Mouse (Mus musculus) MEL (cell line): Measurements from ENCODE around the gene Tsga13. TPM values are rescaled to one million over a fixed set of nuclear protein-coding genes. Genes with fewer than 3 reads are reported as not detected.

ENCODE experiments used
- DNase-seq: peaks from one replicate; pipeline ENCODE4 v3.0.0; 2011; ENCODE audit warnings: low read depth, low spot score
- H3K27ac ChIP-seq: 2 replicates; pipeline ENCODE4 v1.5.1; 2012; ENCODE audit warnings: low read depth, mild to moderate bottlenecking, control low read depth, low read length, moderate library complexity; ENCODE audit not compliant: control insufficient read depth
- H3K27me3 ChIP-seq, 2 experiments: fragments of 150-350 bp in 1 of 2; sonication (generic) in 1 of 2; 2 replicates each; pipeline ENCODE4 v1.6.1; 2012; ENCODE audit warnings: low read length in 2 of 2, mild to moderate bottlenecking in 2 of 2, improper control_type of control experiment in 1 of 2, moderate library complexity in 1 of 2; ENCODE audit not compliant: insufficient read depth in 2 of 2, control insufficient read depth in 1 of 2
- H3K36me3 ChIP-seq, 2 experiments: 2 replicates each; pipeline ENCODE4 v1.6.1; 2012 to 2014; ENCODE audit warnings: low read length in 2 of 2, improper control_type of control experiment in 1 of 2, inconsistent platforms in 1 of 2, mild to moderate bottlenecking in 1 of 2; ENCODE audit not compliant: insufficient read depth in 2 of 2, control insufficient read depth in 1 of 2
- H3K4me1 ChIP-seq, 2 experiments: fragments of 150-350 bp in 1 of 2; sonication (generic) in 1 of 2; 2 replicates each; pipeline ENCODE4 v1.6.1; 2012; ENCODE audit warnings: low read length in 2 of 2, improper control_type of control experiment in 1 of 2, mild to moderate bottlenecking in 1 of 2; ENCODE audit not compliant: insufficient read depth in 2 of 2, control insufficient read depth in 1 of 2
- H3K4me3 ChIP-seq, 2 experiments: fragments of 150-350 bp in 1 of 2; sonication (generic) in 1 of 2; 2 replicates each; pipeline ENCODE4 v1.5.1; 2012; ENCODE audit warnings: low read depth in 2 of 2, low read length in 2 of 2, mild to moderate bottlenecking in 2 of 2, moderate library complexity in 2 of 2, control low read depth in 1 of 2, improper control_type of control experiment in 1 of 2; ENCODE audit not compliant: control insufficient read depth in 1 of 2, insufficient read depth in 1 of 2
- H3K79me2 ChIP-seq: 2 replicates; pipeline ENCODE4 v1.6.1; 2012; ENCODE audit warnings: mild to moderate bottlenecking, low read length, moderate library complexity; ENCODE audit not compliant: control insufficient read depth, poor library complexity, insufficient read depth
- H3K9ac ChIP-seq: 2 replicates; pipeline ENCODE4 v1.6.1; 2012; ENCODE audit warnings: low read depth, mild to moderate bottlenecking, control low read depth, low read length, moderate library complexity; ENCODE audit not compliant: control insufficient read depth, poor library complexity, severe bottlenecking
- H3K9me3 ChIP-seq: fragments of 150-350 bp; sonication (generic); replicated peaks from 2 replicates; pipeline ENCODE4 v1.6.1; 2012; ENCODE audit warnings: mild to moderate bottlenecking, low read length, improper control_type of control experiment, moderate library complexity; ENCODE audit not compliant: insufficient read depth
- CHD2 ChIP-seq: IDR thresholded peaks from 2 replicates; pipeline ENCODE4 v1.6.1; 2011; ENCODE audit warnings: low read length, improper control_type of control experiment
- CTCF ChIP-seq, 3 experiments: IDR thresholded peaks in 2 of 3; conservative IDR thresholded peaks in 1 of 3; 2 replicates each; pipeline ENCODE4 v1.5.1; 2011 to 2012; ENCODE audit warnings: low read length in 3 of 3, low read depth in 2 of 3, mild to moderate bottlenecking in 2 of 3, improper control_type of control experiment in 1 of 3, inconsistent platforms in 1 of 3, mixed read lengths in 1 of 3, moderate library complexity in 1 of 3; ENCODE audit not compliant: control insufficient read depth in 1 of 3, insufficient read depth in 1 of 3, poor library complexity in 1 of 3, severe bottlenecking in 1 of 3
- E2F4 ChIP-seq: IDR thresholded peaks from 2 replicates; pipeline ENCODE4 v1.6.1; 2011; ENCODE audit warnings: low read depth, low read length, improper control_type of control experiment, borderline replicate concordance
- EP300 ChIP-seq, 2 experiments: IDR thresholded peaks; 2 replicates each; pipeline ENCODE4 v1.6.1; 2011; ENCODE audit warnings: improper control_type of control experiment in 2 of 2, low read length in 2 of 2, low read depth in 1 of 2, mild to moderate bottlenecking in 1 of 2
- ETS1 ChIP-seq: IDR thresholded peaks from 2 replicates; pipeline ENCODE4 v1.6.1; 2012; ENCODE audit warnings: low read depth, mild to moderate bottlenecking, inconsistent platforms, low read length, improper control_type of control experiment, moderate library complexity
- GABPA ChIP-seq: IDR thresholded peaks from 2 replicates; pipeline ENCODE4 v1.6.1; 2012; ENCODE audit warnings: low read depth, mild to moderate bottlenecking, inconsistent platforms, low read length, improper control_type of control experiment, moderate library complexity
- GATA1 ChIP-seq: IDR thresholded peaks from 2 replicates; pipeline ENCODE4 v1.6.1; 2011; ENCODE audit warnings: low read depth, low read length, improper control_type of control experiment
- KAT2A ChIP-seq: conservative IDR thresholded peaks from 2 replicates; pipeline ENCODE4 v1.6.1; 2012; ENCODE audit warnings: low read depth, low read length, improper control_type of control experiment, inconsistent platforms
- MAFK ChIP-seq: IDR thresholded peaks from 2 replicates; pipeline ENCODE4 v1.6.1; 2011; ENCODE audit warnings: low read depth, mild to moderate bottlenecking, low read length, improper control_type of control experiment, borderline replicate concordance
- MAX ChIP-seq: IDR thresholded peaks from 2 replicates; pipeline ENCODE4 v1.6.1; 2011; ENCODE audit warnings: low read length, improper control_type of control experiment
- MAZ ChIP-seq: IDR thresholded peaks from 2 replicates; pipeline ENCODE4 v1.6.1; 2012; ENCODE audit warnings: low read depth, mild to moderate bottlenecking, inconsistent platforms, low read length, improper control_type of control experiment
- MEF2A ChIP-seq: IDR thresholded peaks from 2 replicates; pipeline ENCODE4 v1.6.1; 2014; ENCODE audit warnings: low read depth, mild to moderate bottlenecking, inconsistent platforms, low read length, improper control_type of control experiment; ENCODE audit not compliant: poor library complexity, insufficient replicate concordance, severe bottlenecking; ENCODE audit errors: extremely low read depth
- MXI1 ChIP-seq: IDR thresholded peaks from 2 replicates; pipeline ENCODE4 v1.6.1; 2011; ENCODE audit warnings: mild to moderate bottlenecking, low read depth, low read length, improper control_type of control experiment
- MYB ChIP-seq: IDR thresholded peaks from 2 replicates; pipeline ENCODE4 v1.6.1; 2011; ENCODE audit warnings: mild to moderate bottlenecking, low read depth, low read length, improper control_type of control experiment
- NELFE ChIP-seq: IDR thresholded peaks from 2 replicates; pipeline ENCODE4 v1.6.1; 2011; ENCODE audit warnings: low read depth, low read length, improper control_type of control experiment
- NRF1 ChIP-seq: IDR thresholded peaks from 2 replicates; pipeline ENCODE4 v1.6.1; 2014; ENCODE audit warnings: low read depth, mild to moderate bottlenecking, inconsistent platforms, low read length, improper control_type of control experiment, moderate library complexity; ENCODE audit not compliant: poor library complexity, insufficient read depth, severe bottlenecking
- POLR2A ChIP-seq, 2 experiments: IDR thresholded peaks; 2 replicates each; pipeline ENCODE4 v1.6.1; 2011 to 2012; ENCODE audit warnings: low read length in 2 of 2, mild to moderate bottlenecking in 2 of 2, control low read depth in 1 of 2, improper control_type of control experiment in 1 of 2, low read depth in 1 of 2, moderate library complexity in 1 of 2; ENCODE audit not compliant: control insufficient read depth in 1 of 2, insufficient read depth in 1 of 2, poor library complexity in 1 of 2
- POLR2AphosphoS2 ChIP-seq: IDR thresholded peaks from 2 replicates; pipeline ENCODE4 v1.6.1; 2011; ENCODE audit warnings: low read length, improper control_type of control experiment
- POLR2AphosphoS5 ChIP-seq: IDR thresholded peaks from 2 replicates; pipeline ENCODE4 v1.6.1; 2012; ENCODE audit warnings: low read depth, borderline replicate concordance, mild to moderate bottlenecking, inconsistent platforms, low read length, moderate library complexity, mixed read lengths
- RAD21 ChIP-seq: IDR thresholded peaks from 2 replicates; pipeline ENCODE4 v1.6.1; 2011; ENCODE audit warnings: mild to moderate bottlenecking, low read depth, low read length, improper control_type of control experiment
- SMC3 ChIP-seq: IDR thresholded peaks from 2 replicates; pipeline ENCODE4 v1.6.1; 2011; ENCODE audit warnings: low read depth, low read length, improper control_type of control experiment
- TAL1 ChIP-seq: IDR thresholded peaks from 2 replicates; pipeline ENCODE4 v1.6.1; 2012; ENCODE audit warnings: mild to moderate bottlenecking, inconsistent platforms, low read length, moderate library complexity, mixed read lengths
- TCF12 ChIP-seq: IDR thresholded peaks from 2 replicates; pipeline ENCODE4 v1.6.1; 2014; ENCODE audit warnings: low read depth, mild to moderate bottlenecking, inconsistent platforms, low read length, improper control_type of control experiment, moderate library complexity
- UBTF ChIP-seq: IDR thresholded peaks from 2 replicates; pipeline ENCODE4 v1.6.1; 2012; ENCODE audit warnings: low read depth, mild to moderate bottlenecking, inconsistent platforms, low read length, improper control_type of control experiment, moderate library complexity, borderline replicate concordance; ENCODE audit not compliant: insufficient read depth
- USF1 ChIP-seq: IDR thresholded peaks from 2 replicates; pipeline ENCODE4 v1.6.1; 2014; ENCODE audit warnings: low read depth, mild to moderate bottlenecking, inconsistent platforms, low read length, improper control_type of control experiment, moderate library complexity
- USF2 ChIP-seq, 2 experiments: IDR thresholded peaks; 2 replicates each; pipeline ENCODE4 v1.6.1; 2011 to 2012; ENCODE audit warnings: improper control_type of control experiment in 2 of 2, low read length in 2 of 2, borderline replicate concordance in 1 of 2, inconsistent platforms in 1 of 2, low read depth in 1 of 2, mild to moderate bottlenecking in 1 of 2; ENCODE audit not compliant: insufficient read depth in 1 of 2
- ZC3H11A ChIP-seq: IDR thresholded peaks from 2 replicates; pipeline ENCODE4 v1.6.1; 2012; ENCODE audit warnings: low read depth, mild to moderate bottlenecking, inconsistent platforms, low read length, improper control_type of control experiment
- ZMIZ1 ChIP-seq: IDR thresholded peaks from 2 replicates; pipeline ENCODE4 v1.6.1; 2012; ENCODE audit warnings: low read depth, mild to moderate bottlenecking, inconsistent platforms, low read length, improper control_type of control experiment, moderate library complexity
- ZNF384 ChIP-seq: IDR thresholded peaks from 2 replicates; pipeline ENCODE4 v1.6.1; 2012; ENCODE audit warnings: low read depth, mild to moderate bottlenecking, inconsistent platforms, low read length, improper control_type of control experiment
- polyA plus RNA-seq, 2 experiments: library from polyadenylated mRNA; stranded (reverse) in 1 of 2; unstranded in 1 of 2; fragments of >175 nt in 1 of 2; fragments of >200 nt in 1 of 2; gene quantifications; 2 replicates each; pipeline versions ENCODE4 v1.2.1 to v1.2.4; 2012; ENCODE audit warnings: low replicate concordance in 2 of 2, low read depth in 1 of 2; ENCODE audit not compliant: insufficient read length in 2 of 2, insufficient read depth in 1 of 2, missing spikeins in 1 of 2
- total RNA-seq: library from RNA; depleted of rRNA; stranded (reverse); fragments of 300-350 nt; gene quantifications from 2 replicates; pipeline ENCODE4 v1.2.3, GENCODE M21; 2012

Gene Tsga13
- total and polyA plus RNA-seq, 3 experiments, result not detected

- no peak for DNase-seq
- H3K36me3 ChIP-seq, result peaks cover 0 to 4% of the 10 kb centered on the region in 2 experiments; a peak in 2 of 4 replicates
- no peak overlapping the region for H3K4me3 ChIP-seq
- H3K27ac ChIP-seq, result no peak overlapping the region
- H3K79me2 ChIP-seq, result no peaks in the 10 kb centered on the region
- H3K27me3 ChIP-seq, result no peaks in the 10 kb centered on the region
- TF ChIP-seq UBTF (no peak), MXI1 (no peak), USF1 (no peak), ZC3H11A (no peak), CTCF (IDR thresholded peaks at IDR 0.05 in 2 of 3, conservative IDR thresholded peaks at IDR 0.05 in 1 of 3; ENCODE audit: control insufficient read depth in 1 of 3, insufficient read depth in 1 of 3, low read depth in 2 of 3, low read length in 3 of 3, poor library complexity in 1 of 3, severe bottlenecking in 1 of 3) (no peak), ETS1 (no peak), TAL1 (no peak), MAZ (no peak), NELFE (no peak), E2F4 (no peak), ZNF384 (no peak), POLR2A (IDR thresholded peaks at IDR 0.05; ENCODE audit: control insufficient read depth in 1 of 2, insufficient read depth in 1 of 2, low read depth in 1 of 2, low read length in 2 of 2, poor library complexity in 1 of 2) (no peak), SMC3 (no peak), TCF12 (no peak), USF2 (IDR thresholded peaks at IDR 0.05; ENCODE audit: borderline replicate concordance in 1 of 2, insufficient read depth in 1 of 2, low read depth in 1 of 2, low read length in 2 of 2) (no peak), EP300 (IDR thresholded peaks at IDR 0.05; ENCODE audit: low read depth in 1 of 2, low read length in 2 of 2) (no peak)
- TF ChIP-seq, all 39 proteins: peak for 0
- no peaks in the 10 kb centered on the region for H3K9me3 ChIP-seq
- no peak overlapping the region for H3K9ac ChIP-seq
- peaks cover 0 to 2% of the 10 kb centered on the region in 2 experiments; a peak in 2 of 4 replicates for H3K4me1 ChIP-seq
Measured at GRCm38 (mm10) chr6:30884856-30885255, 30.5 kb downstream of the Tsga13 start.

GRCm38 (mm10) chr6:30883491-30883890 lies 31.9 kb downstream of the Tsga13 start:
- Histone ChIP-seq H3K27ac (no peak overlapping the region), H3K4me1 (peaks cover 0 to 2% of the 10 kb centered on the region in 2 experiments; a peak in 2 of 4 replicates), H3K36me3 (peaks cover 0 to 4% of the 10 kb centered on the region in 2 experiments; a peak in 2 of 4 replicates), H3K79me2 (no peaks in the 10 kb centered on the region), H3K27me3 (no peaks in the 10 kb centered on the region), H3K9me3 (no peaks in the 10 kb centered on the region), H3K4me3 (no peak overlapping the region), H3K9ac (no peak overlapping the region)
- no peak for TF ChIP-seq POLR2AphosphoS2
- TF ChIP-seq POLR2AphosphoS5, result no peak
- TF ChIP-seq TAL1, result no peak
- no peak for TF ChIP-seq ZC3H11A
- TF ChIP-seq MYB, result no peak
- no peak for TF ChIP-seq GATA1
- TF ChIP-seq KAT2A, result no peak
- no peak for TF ChIP-seq GABPA
- TF ChIP-seq NRF1, result no peak
- no peak for TF ChIP-seq MAX
- no peak for TF ChIP-seq MAFK
- no peak for TF ChIP-seq MEF2A
- TF ChIP-seq CHD2, result no peak
- no peak for TF ChIP-seq ZMIZ1
- no peak for TF ChIP-seq EP300 (IDR thresholded peaks at IDR 0.05; ENCODE audit: low read depth in 1 of 2, low read length in 2 of 2)
- TF ChIP-seq POLR2A (IDR thresholded peaks at IDR 0.05; ENCODE audit: control insufficient read depth in 1 of 2, insufficient read depth in 1 of 2, low read depth in 1 of 2, low read length in 2 of 2, poor library complexity in 1 of 2), result no peak
- TF ChIP-seq RAD21, result no peak
- no peak for DNase-seq
